Mouse (Mus musculus) activated CD4-positive, CD25-positive, alpha-beta regulatory T cell, adult 4 months (primary cell): ENCODE measurements around the gene Pxylp1. TPM values are rescaled to one million over a fixed set of nuclear protein-coding genes. Genes with fewer than 3 reads are reported as not detected.

ENCODE experiments used
- ATAC-seq: one replicate; pipeline ENCODE4 v1.8.0; 2017
- polyA plus RNA-seq, 2 experiments: library from polyadenylated mRNA; unstranded; fragments of 100-300 nt; shearing (Covaris generic); gene quantifications; one replicate each; pipeline ENCODE4 v1.2.1; 2017

Gene Pxylp1
- polyA plus RNA-seq, 2 experiments from 2014 or later, result 10.5 to 11.5 TPM

DNA sequence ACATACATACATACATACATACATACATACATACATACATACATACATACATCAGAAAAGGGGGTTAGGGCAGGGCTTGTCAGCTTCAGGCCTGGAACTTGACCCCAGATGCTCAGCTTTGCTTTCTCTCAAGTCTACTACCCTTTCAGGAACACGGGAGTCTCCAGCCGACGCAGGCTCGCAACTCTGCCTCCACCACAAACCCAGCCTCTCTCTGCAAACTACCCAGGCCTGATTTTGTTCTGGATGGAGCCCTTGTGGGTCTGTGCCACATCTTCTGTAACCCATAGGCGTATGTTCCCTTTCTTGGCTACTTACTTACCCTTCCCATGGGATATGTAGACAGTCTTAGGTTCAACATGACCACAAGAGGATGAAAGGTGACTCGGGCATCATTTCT lies 1.7 kb downstream of the Pxylp1 start:
- no peak for ATAC-seq

GRCm38 (mm10) chr9:96890266-96890665 lies 2.2 kb downstream of the Pxylp1 start:
- ATAC-seq, result no peak

DNA sequence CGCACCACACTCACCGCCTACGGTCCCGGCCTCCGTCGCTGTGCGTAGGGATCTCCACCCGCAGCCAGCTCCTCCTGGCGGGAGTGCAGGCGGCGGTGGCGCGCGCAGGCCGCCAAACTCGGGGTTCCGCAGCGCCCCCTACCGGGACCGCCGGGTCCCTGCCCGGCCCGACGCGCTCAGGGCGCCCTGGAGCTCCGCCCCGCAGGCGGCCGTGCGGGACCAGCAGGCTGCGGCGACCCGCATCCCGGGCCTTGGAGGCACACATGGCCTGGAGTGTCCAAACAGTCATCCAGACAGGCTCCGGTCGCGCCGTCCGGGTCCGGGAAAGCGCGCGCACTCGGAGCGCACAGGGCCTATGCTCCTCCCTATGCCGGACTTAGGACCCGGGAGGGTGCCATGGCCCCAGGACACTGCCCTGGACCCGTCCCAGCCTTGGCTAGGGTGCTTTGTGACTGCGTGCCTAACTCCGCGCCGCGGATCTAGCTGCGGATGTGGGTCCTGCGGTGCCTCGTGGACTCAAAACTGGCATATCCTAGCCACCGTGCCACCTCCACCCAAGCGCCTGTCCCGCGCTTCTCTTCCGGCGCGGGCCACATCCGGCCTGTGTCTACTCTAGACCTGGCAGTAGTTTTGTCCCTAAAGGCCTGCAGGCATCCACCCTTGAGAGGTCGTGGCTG lies 3.0 kb downstream of the Pxylp1 start:
- ATAC-seq, result peak; percentile 89

DNA sequence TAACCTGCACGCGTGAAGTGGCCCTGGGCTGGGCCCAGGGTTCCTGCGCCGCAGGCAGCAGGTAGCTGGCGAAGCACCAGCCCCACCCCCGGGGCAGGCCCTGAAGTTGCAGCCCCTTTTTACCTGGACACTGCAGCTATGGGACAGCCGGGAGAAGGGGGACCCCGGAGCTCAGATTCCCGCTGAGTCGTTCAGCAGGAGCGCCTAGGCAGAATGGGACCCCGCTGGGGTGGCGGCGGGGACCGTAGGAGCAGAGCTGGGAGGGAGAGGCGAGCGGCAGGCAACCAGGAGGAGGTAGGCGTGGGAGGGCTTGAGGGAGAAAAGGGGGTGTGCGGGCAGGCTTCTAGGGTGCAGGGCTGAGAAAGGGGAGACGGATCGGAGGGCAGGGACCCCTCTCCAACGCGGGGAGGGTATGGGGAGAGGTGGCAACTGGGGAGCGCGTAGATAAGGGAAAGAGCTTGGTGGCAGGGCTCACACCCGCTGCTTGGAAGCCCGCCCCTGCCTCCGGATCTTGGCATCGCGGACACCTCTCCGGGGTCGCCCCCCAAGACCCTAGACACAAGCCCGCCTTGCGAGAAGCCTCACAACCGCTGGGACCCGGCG lies 3.6 kb downstream of the Pxylp1 start:
- peak; percentile 4 for ATAC-seq

GRCm38 (mm10) chr9:96887954-96888353 lies 4.5 kb downstream of the Pxylp1 start:
- ATAC-seq, result no peak

DNA sequence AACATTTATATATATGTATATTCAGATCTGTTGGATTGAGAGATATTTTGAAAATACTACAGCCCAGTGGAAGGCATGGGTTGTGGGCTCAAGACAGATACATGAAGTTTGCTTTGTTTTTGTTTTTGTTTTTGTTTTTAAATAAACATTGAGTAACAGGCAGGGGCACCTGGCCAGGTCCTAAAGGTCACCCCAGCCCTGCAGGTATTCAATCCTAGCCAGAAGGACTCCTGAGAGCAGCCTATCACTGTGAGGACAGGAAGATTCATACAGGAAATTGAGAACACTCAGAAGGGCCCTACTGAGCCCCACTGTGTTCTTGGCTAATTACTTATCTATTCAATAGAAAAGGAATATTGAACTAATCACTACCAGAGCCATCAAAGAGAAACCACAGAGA lies 5.0 kb downstream of the Pxylp1 start:
- no peak for ATAC-seq

GRCm38 (mm10) chr9:96885781-96886180 lies 6.7 kb downstream of the Pxylp1 start:
- no peak for ATAC-seq

GRCm38 (mm10) chr9:96882496-96883265 lies 9.8 kb downstream of the Pxylp1 start:
- no peak for ATAC-seq

- ATAC-seq, result no peak
Observed at GRCm38 (mm10) chr9:96881901-96882300, 10.6 kb downstream of the Pxylp1 start.

GRCm38 (mm10) chr9:96879024-96879423 lies 13.4 kb downstream of the Pxylp1 start:
- ATAC-seq, result no peak

DNA sequence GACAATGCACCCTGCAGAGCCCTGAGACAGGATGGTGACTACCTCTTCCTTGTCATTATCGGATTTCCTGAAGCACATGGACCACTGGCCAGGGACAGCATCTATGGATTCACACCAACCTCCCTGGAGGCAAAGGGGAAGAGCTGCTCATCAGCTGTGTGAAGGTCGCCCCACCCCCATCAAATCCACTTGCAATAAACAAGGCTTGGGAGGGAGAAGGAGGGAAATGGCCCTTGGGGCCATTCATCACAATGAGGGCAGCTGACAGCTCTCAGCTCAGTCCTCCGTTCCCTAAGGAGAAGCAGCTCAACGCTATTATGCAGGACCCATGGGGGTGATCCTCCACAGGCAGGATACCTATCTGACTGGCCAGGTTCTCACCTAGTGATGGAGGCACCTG lies 14.0 kb downstream of the Pxylp1 start:
- no peak for ATAC-seq

DNA sequence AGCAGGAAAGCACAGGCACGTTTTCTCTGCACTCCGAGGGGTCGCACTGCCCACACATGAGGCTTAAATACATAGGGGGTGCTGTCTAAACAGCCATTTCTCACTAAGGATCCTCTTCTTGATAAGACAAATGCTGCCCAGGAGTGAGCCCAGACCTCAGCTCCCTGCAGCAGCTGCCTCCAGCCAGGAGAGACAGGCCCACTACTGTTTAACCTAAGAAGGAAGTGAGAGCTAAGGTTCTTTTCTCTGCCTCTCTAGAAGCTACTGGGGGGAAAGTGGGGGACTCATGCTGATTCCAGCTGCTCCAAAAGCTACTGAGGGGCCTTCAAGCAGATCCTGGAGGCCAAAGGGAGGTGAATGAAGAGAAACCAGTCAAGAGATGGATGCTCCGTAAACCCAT lies 16.8 kb downstream of the Pxylp1 start:
- no peak for ATAC-seq

DNA sequence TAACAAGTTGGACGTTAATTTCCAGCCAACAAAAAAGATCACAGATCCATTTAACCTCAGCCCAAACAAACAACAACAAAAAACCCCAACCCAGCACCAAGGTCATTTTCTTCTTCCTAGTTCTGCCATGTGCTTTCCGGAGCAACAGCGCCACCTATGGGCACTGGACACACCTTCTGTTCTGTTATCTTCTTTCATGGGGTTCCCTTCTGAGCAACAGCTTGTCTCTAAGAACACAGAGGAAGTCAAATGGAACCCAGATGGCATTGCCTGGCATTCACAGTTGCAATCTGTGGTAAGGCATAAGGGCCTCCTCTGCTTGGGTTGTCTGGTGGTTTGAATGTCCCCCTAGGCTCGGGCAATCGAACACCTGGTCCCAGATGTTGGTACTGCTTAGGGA lies 19.4 kb downstream of the Pxylp1 start:
- no peak for ATAC-seq

GRCm38 (mm10) chr9:96870104-96870503 lies 22.4 kb downstream of the Pxylp1 start:
- ATAC-seq, result no peak

GRCm38 (mm10) chr9:96869542-96869941 lies 22.9 kb downstream of the Pxylp1 start:
- no peak for ATAC-seq

DNA sequence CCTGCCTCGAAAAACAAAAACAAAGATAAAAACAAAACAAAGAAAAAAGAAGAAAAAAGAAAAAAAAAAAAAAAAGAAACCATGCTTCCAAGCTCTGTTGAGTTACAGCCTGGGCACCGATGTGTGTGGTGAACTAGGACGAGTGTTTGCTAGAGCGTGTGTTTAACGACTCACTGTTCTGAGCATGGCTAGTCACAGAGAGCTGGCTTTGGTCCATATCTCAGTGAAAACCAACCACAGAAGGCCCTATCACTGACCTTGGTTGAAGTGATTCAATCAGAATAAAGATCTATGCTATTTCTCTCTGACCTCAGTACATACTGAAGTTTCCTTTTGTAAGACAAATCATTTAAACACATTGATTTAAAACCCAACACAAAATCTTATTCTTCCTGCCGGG lies 23.9 kb downstream of the Pxylp1 start:
- no peak for ATAC-seq

GRCm38 (mm10) chr9:96867165-96867564 lies 25.3 kb downstream of the Pxylp1 start:
- no peak for ATAC-seq

DNA sequence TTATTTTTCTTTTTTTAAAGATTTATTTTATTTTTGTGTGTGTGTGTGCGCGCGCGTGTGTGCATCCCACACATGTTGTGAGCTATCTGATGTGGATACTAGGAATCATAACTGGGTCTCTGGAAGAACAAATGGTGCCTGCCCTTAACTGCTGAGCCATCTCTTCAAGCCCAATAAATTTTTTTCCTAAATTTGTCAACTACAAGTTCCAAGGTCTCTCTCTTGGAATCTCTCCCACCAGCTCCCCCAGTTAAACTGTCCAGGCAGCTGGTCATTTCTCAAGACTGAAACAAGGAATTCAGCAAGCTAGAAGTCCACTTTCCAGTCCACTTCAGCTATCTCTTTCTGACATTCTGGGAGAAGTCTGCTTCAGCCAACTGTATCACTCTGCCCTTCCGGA lies 26.3 kb downstream of the Pxylp1 start:
- no peak for ATAC-seq

GRCm38 (mm10) chr9:96865473-96866050 lies 26.9 kb downstream of the Pxylp1 start:
- no peak for ATAC-seq

GRCm38 (mm10) chr9:96863539-96863938 lies 28.9 kb downstream of the Pxylp1 start:
- ATAC-seq, result no peak

- ATAC-seq, result no peak
Observed at GRCm38 (mm10) chr9:96862836-96863235, 29.6 kb downstream of the Pxylp1 start.

- no peak for ATAC-seq
Observed at GRCm38 (mm10) chr9:96861092-96861487, 31.4 kb downstream of the Pxylp1 start.

GRCm38 (mm10) chr9:96860380-96861091 lies 31.9 kb downstream of the Pxylp1 start:
- no peak for ATAC-seq
